Mouse (Mus musculus): Measurements from ENCODE around the gene Map3k4. TPM values are rescaled to one million over a fixed set of nuclear protein-coding genes. Genes with fewer than 3 reads are reported as not detected.
A peak's percentile ranks its signal among the peaks of the same experiment; 100 is the strongest.
"Not testable (repeated sequence)": the region's sequence is repeated elsewhere in the genome, so short reads cannot be mapped to it uniquely, and the experiment has no call there.

The Map3k4 gene
- polyA plus RNA-seq, 1 experiment: 19.6 TPM

GRCm38 (mm10) chr17:12224551-12224950, 94.0 kb downstream of the Map3k4 start:
- not testable (repeated sequence) for H3ac ChIP-seq (ENCODE audit: control insufficient read depth, insufficient read length); H3K79me2 ChIP-seq (ENCODE audit: control insufficient read depth, insufficient read depth); H3K4me3 ChIP-seq; H3K27me3 ChIP-seq (ENCODE audit: control insufficient read depth, insufficient read depth, insufficient read length); H3K4me2 ChIP-seq (ENCODE audit: low read depth)
- H3K36me3 ChIP-seq (ENCODE audit: control insufficient read depth, insufficient read depth): peaks cover 11% of the 10 kb centered on the region
- TF ChIP-seq POLR2AphosphoS2 (IDR thresholded peaks at IDR 0.05; ENCODE audit: insufficient read length, low read depth) (peak; percentile 45), MYOD1 (IDR thresholded peaks at IDR 0.05; ENCODE audit: control insufficient read depth in 1 of 3, insufficient read length in 2 of 3, low read depth in 2 of 3) (peak in 2 of 3 experiments; percentile 17 to 57), MYOG (IDR thresholded peaks at IDR 0.05; ENCODE audit: control insufficient read depth in 1 of 3, insufficient read depth in 1 of 3, insufficient read length in 2 of 3, low read depth in 2 of 3) (peak in 2 of 3 experiments; percentile 1 to 63)

- no peaks in the 10 kb centered on the region for H3K27me3 ChIP-seq (ENCODE audit: control insufficient read depth, insufficient read depth, insufficient read length)
- no peaks in the 10 kb centered on the region for H3K79me2 ChIP-seq (ENCODE audit: control insufficient read depth, insufficient read depth)
- H3K4me3 ChIP-seq: no peak overlapping the region
- no peak overlapping the region for H3ac ChIP-seq (ENCODE audit: control insufficient read depth, insufficient read length)
- H3K36me3 ChIP-seq (ENCODE audit: control insufficient read depth, insufficient read depth): peaks cover 7% of the 10 kb centered on the region
- TF ChIP-seq MYOG (IDR thresholded peaks at IDR 0.05; ENCODE audit: control insufficient read depth in 1 of 3, insufficient read depth in 1 of 3, insufficient read length in 2 of 3, low read depth in 2 of 3) (no peak), CEBPB (IDR thresholded peaks at IDR 0.05; ENCODE audit: insufficient read depth, poor library complexity, severe bottlenecking) (no peak), POLR2A (IDR thresholded peaks at IDR 0.05; ENCODE audit: insufficient read length, low read depth) (no peak), POLR2AphosphoS2 (IDR thresholded peaks at IDR 0.05; ENCODE audit: insufficient read length, low read depth) (no peak), E2F4 (IDR thresholded peaks at IDR 0.05; ENCODE audit: insufficient read depth) (no peak), TCF3 (IDR thresholded peaks at IDR 0.05; ENCODE audit: insufficient read length, low read depth) (no peak), TCF12 (IDR thresholded peaks at IDR 0.05; ENCODE audit: insufficient read depth, poor library complexity, severe bottlenecking) (no peak), MAX (IDR thresholded peaks at IDR 0.05; ENCODE audit: low read depth) (no peak), MYOD1 (IDR thresholded peaks at IDR 0.05; ENCODE audit: control insufficient read depth in 1 of 3, insufficient read length in 2 of 3, low read depth in 2 of 3) (no peak), USF1 (IDR thresholded peaks at IDR 0.05; ENCODE audit: low read depth) (no peak), SRF (IDR thresholded peaks at IDR 0.05; ENCODE audit: control insufficient read depth, insufficient read length, low read depth) (no peak), REST (IDR thresholded peaks at IDR 0.05; ENCODE audit: insufficient read depth, insufficient read length) (no peak)
- H3K4me2 ChIP-seq (ENCODE audit: low read depth): no peak overlapping the region
These were observed 94.5 kb downstream of the Map3k4 start for GRCm38 (mm10) chr17:12224145-12224544.

GRCm38 (mm10) chr17:12223682-12224081, 94.9 kb downstream of the Map3k4 start:
- Histone ChIP-seq H3K4me2 (ENCODE audit: low read depth) (no peak overlapping the region), H3K27me3 (ENCODE audit: control insufficient read depth, insufficient read depth, insufficient read length) (no peaks in the 10 kb centered on the region), H3K4me3 (no peak overlapping the region), H3K79me2 (ENCODE audit: control insufficient read depth, insufficient read depth) (no peaks in the 10 kb centered on the region), H3ac (ENCODE audit: control insufficient read depth, insufficient read length) (no peak overlapping the region), H3K36me3 (ENCODE audit: control insufficient read depth, insufficient read depth) (peaks cover 6% of the 10 kb centered on the region)
- TF ChIP-seq MAX (IDR thresholded peaks at IDR 0.05; ENCODE audit: low read depth): no peak
- TF ChIP-seq REST (IDR thresholded peaks at IDR 0.05; ENCODE audit: insufficient read depth, insufficient read length): no peak
- no peak for TF ChIP-seq SRF (IDR thresholded peaks at IDR 0.05; ENCODE audit: control insufficient read depth, insufficient read length, low read depth)
- TF ChIP-seq POLR2AphosphoS2 (IDR thresholded peaks at IDR 0.05; ENCODE audit: insufficient read length, low read depth): no peak
- TF ChIP-seq POLR2A (IDR thresholded peaks at IDR 0.05; ENCODE audit: insufficient read length, low read depth): no peak
- no peak for TF ChIP-seq CEBPB (IDR thresholded peaks at IDR 0.05; ENCODE audit: insufficient read depth, poor library complexity, severe bottlenecking)
- no peak for TF ChIP-seq TCF12 (IDR thresholded peaks at IDR 0.05; ENCODE audit: insufficient read depth, poor library complexity, severe bottlenecking)
- no peak for TF ChIP-seq E2F4 (IDR thresholded peaks at IDR 0.05; ENCODE audit: insufficient read depth)
- TF ChIP-seq MYOG (IDR thresholded peaks at IDR 0.05; ENCODE audit: control insufficient read depth in 1 of 3, insufficient read depth in 1 of 3, insufficient read length in 2 of 3, low read depth in 2 of 3): no peak
- TF ChIP-seq TCF3 (IDR thresholded peaks at IDR 0.05; ENCODE audit: insufficient read length, low read depth): no peak
- TF ChIP-seq MYOD1 (IDR thresholded peaks at IDR 0.05; ENCODE audit: control insufficient read depth in 1 of 3, insufficient read length in 2 of 3, low read depth in 2 of 3): no peak
- no peak for TF ChIP-seq USF1 (IDR thresholded peaks at IDR 0.05; ENCODE audit: low read depth)

- H3K79me2 ChIP-seq (ENCODE audit: control insufficient read depth, insufficient read depth): no peaks in the 10 kb centered on the region
- no peak overlapping the region for H3ac ChIP-seq (ENCODE audit: control insufficient read depth, insufficient read length)
- no peaks in the 10 kb centered on the region for H3K27me3 ChIP-seq (ENCODE audit: control insufficient read depth, insufficient read depth, insufficient read length)
- no peak overlapping the region for H3K4me2 ChIP-seq (ENCODE audit: low read depth)
- peaks cover 7% of the 10 kb centered on the region for H3K36me3 ChIP-seq (ENCODE audit: control insufficient read depth, insufficient read depth)
- H3K4me3 ChIP-seq: no peak overlapping the region
- TF ChIP-seq POLR2AphosphoS2 (IDR thresholded peaks at IDR 0.05; ENCODE audit: insufficient read length, low read depth) (peak; percentile 26), POLR2A (IDR thresholded peaks at IDR 0.05; ENCODE audit: insufficient read length, low read depth) (no peak)
These were observed 96.7 kb downstream of the Map3k4 start for GRCm38 (mm10) chr17:12221926-12222325.

GRCm38 (mm10) chr17:12216224-12216623, 102.4 kb downstream of the Map3k4 start:
- TF ChIP-seq MYOD1 (IDR thresholded peaks at IDR 0.05; ENCODE audit: control insufficient read depth in 1 of 3, insufficient read length in 2 of 3, low read depth in 2 of 3) (peak in 1 of 3 experiments; percentile 46), MYOG (IDR thresholded peaks at IDR 0.05; ENCODE audit: control insufficient read depth in 1 of 3, insufficient read depth in 1 of 3, insufficient read length in 2 of 3, low read depth in 2 of 3) (peak in 1 of 3 experiments; percentile 57), TCF12 (IDR thresholded peaks at IDR 0.05; ENCODE audit: insufficient read depth, poor library complexity, severe bottlenecking) (no peak), POLR2AphosphoS2 (IDR thresholded peaks at IDR 0.05; ENCODE audit: insufficient read length, low read depth) (peak; percentile 20)
- no peaks in the 10 kb centered on the region for H3K79me2 ChIP-seq (ENCODE audit: control insufficient read depth, insufficient read depth)
- no peak overlapping the region for H3ac ChIP-seq (ENCODE audit: control insufficient read depth, insufficient read length)
- H3K27me3 ChIP-seq (ENCODE audit: control insufficient read depth, insufficient read depth, insufficient read length): no peaks in the 10 kb centered on the region
- H3K4me2 ChIP-seq (ENCODE audit: low read depth): no peak overlapping the region
- H3K36me3 ChIP-seq (ENCODE audit: control insufficient read depth, insufficient read depth): peaks cover 7% of the 10 kb centered on the region
- H3K4me3 ChIP-seq: no peak overlapping the region

Measured in myocyte (in vitro differentiated cells).